Mouse (Mus musculus): ENCODE results near the gene Atxn1.

DNA sequence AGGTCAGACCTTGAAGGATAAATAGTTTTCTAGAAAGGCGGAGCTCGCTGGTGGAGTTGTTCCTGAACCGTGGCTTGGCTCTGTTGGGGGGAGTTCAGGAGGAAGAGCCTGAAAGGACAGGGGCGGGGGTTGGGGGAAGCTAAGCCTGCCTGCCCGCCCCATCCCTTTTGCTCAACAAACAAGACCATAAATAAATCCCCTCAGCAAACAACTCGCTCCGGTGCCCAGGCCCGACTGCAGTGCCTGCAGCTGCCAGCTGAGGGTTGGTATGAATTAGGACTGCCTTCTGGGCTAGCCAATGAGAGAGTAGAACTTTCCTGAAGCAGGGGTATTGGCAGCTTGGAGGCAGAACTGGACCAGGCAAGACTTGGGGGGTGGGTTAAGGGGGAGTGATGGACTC, 456.3 kb downstream of the Atxn1 start:
- TF ChIP-seq POLR2A (IDR thresholded peaks at IDR 0.05; ENCODE audit: insufficient read depth, low read depth, low read length) (peak; percentile 30; the same call in 1 of the 2 replicates), CTCF (IDR thresholded peaks at IDR 0.05; ENCODE audit: insufficient read depth, low read depth, low read length) (no peak)

Data from olfactory bulb, adult 2 months (tissue).